Mouse (Mus musculus): ENCODE measurements around the gene Dock2. TPM values are rescaled to one million over a fixed set of nuclear protein-coding genes. Genes with fewer than 3 reads are reported as not detected.
A peak's percentile ranks its signal among the peaks of the same experiment; 100 is the strongest.

Gene Dock2
- polyA plus RNA-seq, 1 experiment from 2014 or later: 0.66 TPM

GRCm38 (mm10) chr11:34284124-34284808 lies 499.4 kb downstream of the Dock2 start:
- Histone ChIP-seq H3K27ac (no peak overlapping the region), H3K27me3 (peaks cover 44% of the 10 kb centered on the region), H3K36me3 (replicated peaks) (no peaks in the 10 kb centered on the region), H3K9ac (0 out of 2 replicates have a peak overlapping the region, but pooled peaks have one; percentile 7), H3K4me3 (replicated peaks) (no peak overlapping the region), H3K4me1 (peaks cover 7% of the 10 kb centered on the region), H3K4me2 (no peak overlapping the region), H3K9me3 (no peaks in the 10 kb centered on the region)
- 20% methylated on average over 13 of the region's 13 CpGs for WGBS
- no peak for ATAC-seq (ENCODE audit: low FRiP score)

- ATAC-seq (ENCODE audit: low FRiP score): peak; percentile 44; the same call in 1 of the 2 replicates
- Histone ChIP-seq H3K9ac (no peak overlapping the region), H3K27ac (no peak overlapping the region), H3K36me3 (replicated peaks) (no peaks in the 10 kb centered on the region), H3K4me1 (peaks cover 18% of the 10 kb centered on the region), H3K9me3 (no peaks in the 10 kb centered on the region), H3K4me2 (peak overlapping the region; percentile 31; the same call in 1 of the 2 replicates), H3K4me3 (replicated peaks) (no peak overlapping the region), H3K27me3 (peaks cover 10% of the 10 kb centered on the region; the same call in 1 of the 2 replicates)
- WGBS: 22% methylated on average over 3 of the region's 3 CpGs
Measured at GRCm38 (mm10) chr11:34277047-34277445, 506.6 kb downstream of the Dock2 start.

DNA sequence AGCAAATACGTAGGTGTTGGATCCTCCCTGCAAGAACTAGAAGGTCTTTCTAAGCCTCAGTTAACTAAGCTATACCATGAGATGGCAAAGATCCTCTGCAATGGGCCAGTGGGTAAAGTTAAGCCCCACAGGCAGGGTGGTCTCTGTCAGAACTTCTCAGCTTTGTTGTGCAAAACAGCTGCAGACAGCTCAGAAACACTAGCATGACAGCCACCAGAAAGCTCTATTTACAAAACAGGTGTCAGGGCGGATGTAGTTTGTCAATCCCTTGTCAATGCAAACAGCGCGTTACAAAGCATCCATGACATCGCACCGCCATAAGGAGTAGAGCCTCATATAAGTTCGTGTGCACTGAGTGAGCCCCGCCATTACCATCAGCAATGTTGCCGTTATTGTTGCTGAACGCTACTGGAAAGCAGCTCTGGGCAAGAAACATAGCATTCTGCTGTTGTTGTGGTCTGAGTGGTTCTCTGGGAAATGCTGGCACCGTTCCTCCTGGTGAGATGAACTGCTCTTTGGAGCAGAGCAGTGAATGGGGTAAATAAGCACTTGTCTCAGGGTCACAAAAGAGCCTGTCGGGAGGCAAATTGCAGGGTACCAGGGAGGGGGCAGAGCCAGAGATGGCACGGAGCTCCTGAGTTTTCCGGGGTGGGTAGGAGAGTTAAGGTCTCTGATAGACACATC lies 507.2 kb downstream of the Dock2 start:
- Histone ChIP-seq H3K27ac (no peak overlapping the region), H3K9ac (no peak overlapping the region), H3K4me1 (peaks cover 24% of the 10 kb centered on the region), H3K4me2 (peak overlapping the region; percentile 31), H3K4me3 (replicated peaks) (no peak overlapping the region), H3K9me3 (no peaks in the 10 kb centered on the region), H3K36me3 (replicated peaks) (no peaks in the 10 kb centered on the region), H3K27me3 (peaks cover 10% of the 10 kb centered on the region; the same call in 1 of the 2 replicates)
- WGBS: 29% methylated on average over 14 of the region's 14 CpGs
- peak; percentile 69; the same call in 1 of the 2 replicates for ATAC-seq (ENCODE audit: low FRiP score)

GRCm38 (mm10) chr11:34275941-34276340 lies 507.8 kb downstream of the Dock2 start:
- Histone ChIP-seq H3K9me3 (no peaks in the 10 kb centered on the region), H3K4me2 (0 out of 2 replicates have a peak overlapping the region, but pooled peaks have one; percentile 31), H3K36me3 (replicated peaks) (no peaks in the 10 kb centered on the region), H3K27me3 (peaks cover 10% of the 10 kb centered on the region; the same call in 1 of the 2 replicates), H3K27ac (no peak overlapping the region), H3K9ac (no peak overlapping the region), H3K4me3 (replicated peaks) (no peak overlapping the region), H3K4me1 (peaks cover 24% of the 10 kb centered on the region)
- no peak for ATAC-seq (ENCODE audit: low FRiP score)
- WGBS: 43% methylated on average over 2 of the region's 2 CpGs

- peaks cover 20% of the 10 kb centered on the region for H3K4me1 ChIP-seq
- 23% methylated on average over 10 of the region's 10 CpGs for WGBS
- no peak overlapping the region for H3K4me2 ChIP-seq
- no peak; the same call in 1 of the 2 replicates for ATAC-seq (ENCODE audit: low FRiP score)
- H3K9me3 ChIP-seq: no peaks in the 10 kb centered on the region
- H3K4me3 ChIP-seq (replicated peaks): no peak overlapping the region
- H3K36me3 ChIP-seq (replicated peaks): no peaks in the 10 kb centered on the region
- peaks cover 7% of the 10 kb centered on the region; the same call in 1 of the 2 replicates for H3K27me3 ChIP-seq
- no peak overlapping the region for H3K9ac ChIP-seq
- H3K27ac ChIP-seq: no peak overlapping the region
Measured at GRCm38 (mm10) chr11:34272016-34272415, 511.7 kb downstream of the Dock2 start.

- Histone ChIP-seq H3K9me3 (no peaks in the 10 kb centered on the region), H3K36me3 (replicated peaks) (no peaks in the 10 kb centered on the region)
Measured at GRCm38 (mm10) chr11:34264099-34264498, 519.6 kb downstream of the Dock2 start.

DNA sequence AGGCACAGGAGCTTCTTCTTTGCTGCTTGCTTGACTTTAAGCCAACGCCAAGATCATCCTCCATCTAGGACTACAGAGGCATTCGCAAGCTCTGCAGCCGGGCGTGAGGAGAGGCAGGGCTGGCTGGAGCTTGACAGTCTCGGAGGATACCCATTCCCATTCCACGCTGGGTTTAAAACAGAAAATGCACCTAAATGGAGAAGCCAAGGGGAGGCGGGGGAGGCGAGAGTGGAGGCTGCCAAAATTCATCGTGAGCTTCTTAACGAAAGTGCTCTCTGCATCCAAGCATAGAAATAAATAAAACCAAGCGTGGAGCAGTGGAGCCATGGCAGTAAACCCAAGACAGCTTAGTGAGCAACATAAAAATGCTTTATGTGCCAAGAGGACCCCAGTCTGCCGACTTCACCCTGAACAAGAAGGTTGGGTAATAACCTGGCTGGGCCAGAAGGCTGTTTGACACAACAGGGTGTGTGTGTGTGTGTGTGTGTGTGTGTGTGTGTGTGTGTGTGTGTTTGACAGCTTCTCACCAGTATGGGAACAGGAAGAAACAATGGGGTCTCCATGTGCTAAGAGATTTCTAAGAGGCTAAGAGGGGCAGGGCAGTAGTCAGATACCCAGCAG lies 524.7 kb downstream of the Dock2 start:
- H3K27me3 ChIP-seq: no peaks in the 10 kb centered on the region
- no peak overlapping the region for H3K4me2 ChIP-seq
- 90% methylated on average over 12 of the region's 12 CpGs for WGBS
- H3K4me1 ChIP-seq: no peaks in the 10 kb centered on the region
- H3K36me3 ChIP-seq (replicated peaks): no peaks in the 10 kb centered on the region
- H3K27ac ChIP-seq: no peak overlapping the region
- no peaks in the 10 kb centered on the region for H3K9me3 ChIP-seq
- no peak overlapping the region for H3K4me3 ChIP-seq (replicated peaks)
- no peak for ATAC-seq (ENCODE audit: low FRiP score)
- no peak overlapping the region for H3K9ac ChIP-seq

More at GRCm38 (mm10) chr11:34264099-34264498, 519.6 kb downstream of the Dock2 start:
- no peak overlapping the region for H3K27ac ChIP-seq
- no peaks in the 10 kb centered on the region for H3K4me1 ChIP-seq
- ATAC-seq (ENCODE audit: low FRiP score): no peak
- H3K4me3 ChIP-seq (replicated peaks): no peak overlapping the region
- H3K4me2 ChIP-seq: no peak overlapping the region
- 78% methylated on average over 1 of the region's 1 CpGs for WGBS
- no peaks in the 10 kb centered on the region for H3K27me3 ChIP-seq
- no peak overlapping the region for H3K9ac ChIP-seq

- Histone ChIP-seq H3K27me3 (no peaks in the 10 kb centered on the region), H3K27ac (no peak overlapping the region), H3K4me3 (replicated peaks) (no peak overlapping the region), H3K4me2 (no peak overlapping the region), H3K4me1 (no peaks in the 10 kb centered on the region), H3K9me3 (no peaks in the 10 kb centered on the region), H3K36me3 (replicated peaks) (no peaks in the 10 kb centered on the region), H3K9ac (no peak overlapping the region)
- WGBS: 82% methylated on average over 11 of the region's 11 CpGs
- no peak for ATAC-seq (ENCODE audit: low FRiP score)
Measured at GRCm38 (mm10) chr11:34257548-34258189, 526.0 kb downstream of the Dock2 start.

- ATAC-seq (ENCODE audit: low FRiP score): no peak
- 0 out of 2 replicates have a peak, but pooled peaks cover 2% of the 10 kb centered on the region for H3K9me3 ChIP-seq
- no peaks in the 10 kb centered on the region for H3K36me3 ChIP-seq (replicated peaks)
- no peak overlapping the region for H3K4me2 ChIP-seq
- no peak overlapping the region for H3K4me3 ChIP-seq (replicated peaks)
- WGBS: 75% methylated on average over 6 of the region's 6 CpGs
- no peaks in the 10 kb centered on the region for H3K4me1 ChIP-seq
- no peaks in the 10 kb centered on the region for H3K27me3 ChIP-seq
- H3K27ac ChIP-seq: no peak overlapping the region
- no peak overlapping the region for H3K9ac ChIP-seq
Measured at GRCm38 (mm10) chr11:34242979-34243378, 540.7 kb downstream of the Dock2 start.

GRCm38 (mm10) chr11:34240252-34240651 lies 543.4 kb downstream of the Dock2 start:
- H3K27me3 ChIP-seq: no peaks in the 10 kb centered on the region
- H3K4me1 ChIP-seq: no peaks in the 10 kb centered on the region
- H3K9ac ChIP-seq: no peak overlapping the region
- no peak overlapping the region for H3K27ac ChIP-seq
- no peak overlapping the region for H3K4me2 ChIP-seq
- no peak for ATAC-seq (ENCODE audit: low FRiP score)
- no peaks in the 10 kb centered on the region for H3K36me3 ChIP-seq (replicated peaks)
- H3K9me3 ChIP-seq: 0 out of 2 replicates have a peak, but pooled peaks cover 2% of the 10 kb centered on the region
- no peak overlapping the region for H3K4me3 ChIP-seq (replicated peaks)
- WGBS: 93% methylated on average over 1 of the region's 1 CpGs

DNA sequence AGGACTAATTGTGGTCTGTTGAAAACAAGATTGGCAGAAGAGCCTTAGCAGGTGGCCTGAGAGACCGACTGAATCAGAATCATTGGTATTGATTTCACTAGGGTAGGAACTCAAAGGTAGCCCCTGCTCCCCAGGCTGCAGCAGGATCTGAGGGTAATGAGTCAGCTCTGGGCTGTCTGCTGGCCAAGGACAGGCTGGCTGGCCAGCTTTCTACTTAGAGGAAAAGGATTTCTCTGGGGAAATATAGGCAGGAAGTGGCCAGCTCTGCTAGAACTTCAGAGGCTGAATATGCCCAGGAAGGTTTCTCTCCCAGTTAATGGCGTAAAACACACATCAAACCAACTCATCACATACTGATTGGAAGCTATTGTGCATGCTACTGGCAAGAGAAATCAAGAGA lies 544.0 kb downstream of the Dock2 start:
- no peak for ATAC-seq (ENCODE audit: low FRiP score)
- Histone ChIP-seq H3K4me3 (replicated peaks) (no peak overlapping the region), H3K9me3 (0 out of 2 replicates have a peak, but pooled peaks cover 2% of the 10 kb centered on the region), H3K9ac (no peak overlapping the region), H3K27me3 (no peaks in the 10 kb centered on the region), H3K36me3 (replicated peaks) (no peaks in the 10 kb centered on the region), H3K4me1 (no peaks in the 10 kb centered on the region), H3K27ac (no peak overlapping the region), H3K4me2 (no peak overlapping the region)
- 78% methylated on average over 2 of the region's 2 CpGs for WGBS

GRCm38 (mm10) chr11:34236885-34237284 lies 546.8 kb downstream of the Dock2 start:
- Histone ChIP-seq H3K27me3 (no peaks in the 10 kb centered on the region), H3K9ac (no peak overlapping the region), H3K4me1 (no peaks in the 10 kb centered on the region), H3K27ac (no peak overlapping the region), H3K9me3 (no peaks in the 10 kb centered on the region), H3K4me3 (replicated peaks) (no peak overlapping the region), H3K4me2 (no peak overlapping the region), H3K36me3 (replicated peaks) (no peaks in the 10 kb centered on the region)
- ATAC-seq (ENCODE audit: low FRiP score): no peak
- 86% methylated on average over 6 of the region's 6 CpGs for WGBS

Measured in forebrain, embryonic 12.5 days (tissue).